Mouse (Mus musculus): ENCODE data around the gene Bbs4. TPM values are rescaled to one million over a fixed set of nuclear protein-coding genes. Genes with fewer than 3 reads are reported as not detected.
A peak's percentile ranks its signal among the peaks of the same experiment; 100 is the strongest.
"Not testable (repeated sequence)": the region's sequence is repeated elsewhere in the genome, so short reads cannot be mapped to it uniquely, and the experiment has no call there.

The Bbs4 gene
- 10 to 100 TPM; 41.3 to 42.3 TPM for total RNA-seq (2021)
- long read RNA-seq, transcript Bbs4-201 (16 exons, 2,518 nt), result major isoform, 101 of 131 reads
- long read RNA-seq, partial matches to known transcripts, result 10 of 131 reads
- long read RNA-seq, other reads (novel, unspliced or antisense), result 20 of 131 reads

DNA sequence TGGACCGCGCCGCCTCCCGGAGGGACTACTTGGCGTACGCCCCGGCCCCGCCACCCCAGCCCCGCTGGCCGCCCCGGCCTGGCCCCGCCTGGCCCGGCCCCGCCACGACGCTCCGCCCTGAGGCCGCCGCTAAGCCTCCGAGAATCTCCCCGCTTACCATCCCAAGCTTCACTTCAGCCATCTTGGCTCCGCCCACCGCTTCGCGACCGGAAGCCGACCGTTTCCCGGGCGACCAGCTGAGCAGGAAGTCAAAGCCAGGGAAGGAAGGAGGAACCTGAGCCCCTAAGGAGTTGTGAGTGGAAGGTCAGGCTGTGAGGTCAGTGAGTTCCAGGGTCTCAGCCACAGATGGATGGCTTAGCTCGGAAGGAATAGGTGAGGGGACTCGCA lies at the start of gene Bbs4:
Gene Bbs4 (minus strand): TSS at position 256 of the 387 bp plus-strand sequence.
- DNase-seq (ENCODE audit: low spot score in 2 of 2), result peak; percentile 83 to 91

DNA sequence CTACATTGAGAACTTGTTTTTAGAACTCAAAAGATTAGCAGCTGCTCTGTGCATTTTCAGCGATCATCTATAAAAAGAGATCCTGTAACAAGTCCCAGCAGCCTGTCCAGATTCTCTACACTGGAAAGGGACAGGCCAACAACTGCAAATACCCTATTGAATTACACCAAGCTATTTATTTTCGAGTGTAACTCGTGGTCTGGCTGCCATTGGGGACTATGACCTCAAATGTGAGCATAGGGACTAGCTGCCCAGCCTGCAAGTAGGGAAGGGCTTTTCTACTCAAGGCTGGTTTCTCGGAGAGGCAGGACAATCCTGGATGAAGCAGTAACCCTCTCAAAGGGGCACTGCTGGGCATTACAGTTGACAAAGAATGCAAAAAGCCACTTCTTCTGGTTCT lies 35.8 kb upstream of the Bbs4 start:
- no peak for DNase-seq (ENCODE audit: low spot score in 2 of 2)

- DNase-seq (ENCODE audit: low spot score in 2 of 2), result peak; percentile 5 to 42
Measured at GRCm38 (mm10) chr9:59388311-59388710, 35.0 kb upstream of the Bbs4 start.

DNA sequence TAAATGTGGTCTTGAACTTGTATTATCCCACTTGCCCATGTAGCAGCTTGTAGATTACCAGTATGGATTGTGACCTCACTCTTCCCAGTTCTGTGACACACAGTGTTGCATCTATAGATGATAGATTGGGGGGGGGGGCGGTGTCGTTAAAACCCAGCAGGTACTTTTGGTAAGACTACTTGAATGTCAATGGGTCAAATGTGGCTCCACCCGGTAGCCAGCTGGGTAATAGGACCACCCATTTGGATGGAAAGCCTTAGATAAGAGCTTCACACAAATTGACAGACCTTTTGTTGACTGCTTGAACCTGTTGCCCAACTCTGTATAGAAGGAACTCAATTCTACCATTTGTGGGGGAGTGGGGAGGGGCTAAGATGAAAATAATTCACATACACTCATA lies 34.2 kb upstream of the Bbs4 start:
- DNase-seq (ENCODE audit: low spot score in 2 of 2), result no peak

GRCm38 (mm10) chr9:59375626-59376025 lies 22.3 kb upstream of the Bbs4 start:
- DNase-seq (ENCODE audit: low spot score in 2 of 2), result no peak

- no peak for DNase-seq (ENCODE audit: low spot score in 2 of 2)
Measured at GRCm38 (mm10) chr9:59369646-59370045, 16.3 kb upstream of the Bbs4 start.

DNA sequence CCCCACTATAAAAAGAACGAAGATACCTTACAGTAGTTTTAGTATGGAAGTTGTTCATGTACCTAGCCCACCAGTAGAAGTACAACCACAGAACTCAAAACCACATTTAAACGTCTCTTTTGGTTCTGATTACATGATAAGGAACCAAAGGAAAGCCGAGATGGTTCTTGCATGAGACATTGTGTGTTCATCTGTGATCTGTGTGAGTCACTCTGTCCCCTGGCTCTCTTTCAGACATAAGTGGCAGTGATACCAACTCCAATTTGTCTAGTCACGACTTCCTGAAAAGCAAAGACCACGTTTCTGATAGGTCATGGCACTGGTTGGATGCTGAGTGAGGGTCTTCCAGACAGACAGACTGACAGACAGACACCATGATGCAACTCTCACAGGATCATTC lies 15.9 kb upstream of the Bbs4 start:
- no peak for DNase-seq (ENCODE audit: low spot score in 2 of 2)

DNA sequence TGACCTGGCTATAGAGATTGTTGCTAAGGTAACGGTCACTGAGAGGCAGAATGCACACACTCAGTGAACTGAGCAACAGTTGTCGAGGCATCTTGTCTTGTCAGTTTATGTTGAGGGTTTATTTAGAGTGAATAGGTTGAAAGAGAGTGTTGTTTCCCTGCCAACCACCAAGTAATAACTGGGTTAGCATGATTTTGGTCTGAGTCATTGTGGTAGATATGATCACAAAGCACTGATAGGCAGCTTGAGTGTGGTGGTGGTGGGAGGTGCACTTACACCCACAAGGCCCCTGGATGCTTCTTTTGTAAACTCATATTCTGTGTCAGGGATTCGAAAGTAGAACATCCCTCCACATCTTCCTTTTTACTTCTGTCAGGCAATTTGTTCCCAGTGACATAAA lies 7.2 kb upstream of the Bbs4 start:
- DNase-seq (ENCODE audit: low spot score in 2 of 2), result not testable (repeated sequence)

DNA sequence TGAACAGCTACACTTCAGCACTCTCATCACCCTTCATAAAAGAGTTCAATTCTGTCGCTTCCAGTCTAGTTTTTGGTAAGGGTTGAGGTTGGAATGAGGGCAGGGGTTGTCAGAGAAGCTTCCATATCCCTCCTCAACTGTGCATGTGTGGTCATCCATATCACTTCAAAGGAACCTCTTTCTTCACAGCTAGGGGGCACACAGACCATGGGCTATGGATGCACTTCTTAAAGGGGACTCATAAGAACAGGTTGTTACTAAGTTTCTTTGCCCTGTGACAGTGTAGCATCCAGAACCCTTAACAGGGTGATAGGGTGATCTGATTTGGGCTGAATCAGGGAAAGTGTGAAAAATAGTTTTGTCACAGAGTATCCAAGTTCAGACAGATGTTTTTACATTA lies 4.7 kb upstream of the Bbs4 start:
- not testable (repeated sequence) for DNase-seq (ENCODE audit: low spot score in 2 of 2)

DNA sequence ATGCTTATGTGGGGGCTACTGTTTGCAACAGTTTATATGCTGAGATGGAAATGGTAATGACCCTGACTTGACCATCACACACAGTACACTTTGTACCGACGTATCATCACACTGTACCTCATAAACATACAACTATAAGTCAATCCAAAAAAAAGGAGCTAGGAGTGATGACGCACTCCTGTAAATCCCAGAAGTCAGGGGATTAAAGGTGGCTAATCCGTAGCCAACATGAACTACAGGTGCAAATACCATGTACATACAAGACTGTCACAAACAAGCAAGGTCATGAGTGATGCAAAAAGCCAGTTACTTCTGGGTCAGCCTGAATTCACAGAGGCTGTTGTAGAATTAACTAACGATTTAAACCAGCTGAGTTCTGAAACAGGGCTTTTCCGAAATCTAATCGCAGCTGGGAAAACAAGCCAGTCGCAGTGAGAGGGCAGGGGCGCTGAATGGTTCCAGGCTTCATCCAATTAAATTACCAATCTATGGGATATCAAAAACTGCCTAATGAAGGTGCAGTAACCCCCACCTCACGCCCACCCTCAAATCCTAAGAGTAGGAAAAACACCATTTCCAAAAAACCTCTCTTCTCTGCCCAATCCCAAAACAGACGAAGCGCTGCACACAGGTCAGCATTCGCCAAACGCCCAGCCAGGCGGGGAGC lies 589 bp downstream of the Bbs4 start:
- peak in 1 of 2 experiments; percentile 5 for DNase-seq (ENCODE audit: low spot score in 2 of 2)

- DNase-seq (ENCODE audit: low spot score in 2 of 2), result no peak
Measured at GRCm38 (mm10) chr9:59346176-59346575, 7.1 kb downstream of the Bbs4 start.

GRCm38 (mm10) chr9:59340002-59340401 lies 13.3 kb downstream of the Bbs4 start:
- no peak for DNase-seq (ENCODE audit: low spot score in 2 of 2)

GRCm38 (mm10) chr9:59339107-59339506 lies 14.2 kb downstream of the Bbs4 start:
- DNase-seq (ENCODE audit: low spot score in 2 of 2), result no peak

DNA sequence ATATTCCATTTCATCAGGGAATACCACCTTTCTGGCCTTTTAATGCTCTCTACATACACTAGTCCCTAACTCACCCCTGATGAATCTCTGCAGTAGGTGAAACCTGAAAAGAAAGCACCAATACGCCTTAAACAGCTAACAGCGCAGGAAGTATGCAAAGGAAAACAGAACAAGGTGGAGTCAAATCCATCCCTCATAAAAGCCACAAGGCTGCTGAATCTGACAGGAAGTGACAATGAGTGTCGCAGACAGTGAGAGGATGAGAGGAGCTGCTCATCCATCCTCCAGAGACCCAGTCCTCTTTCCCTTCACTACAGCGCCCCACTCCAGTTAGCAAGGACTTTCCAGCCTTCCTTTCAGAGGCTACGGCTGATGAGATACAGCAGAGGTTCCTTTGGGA lies 14.9 kb downstream of the Bbs4 start:
- DNase-seq (ENCODE audit: low spot score in 2 of 2), result no peak

- DNase-seq (ENCODE audit: low spot score in 2 of 2), result no peak
Measured at GRCm38 (mm10) chr9:59337889-59338288, 15.4 kb downstream of the Bbs4 start.

DNA sequence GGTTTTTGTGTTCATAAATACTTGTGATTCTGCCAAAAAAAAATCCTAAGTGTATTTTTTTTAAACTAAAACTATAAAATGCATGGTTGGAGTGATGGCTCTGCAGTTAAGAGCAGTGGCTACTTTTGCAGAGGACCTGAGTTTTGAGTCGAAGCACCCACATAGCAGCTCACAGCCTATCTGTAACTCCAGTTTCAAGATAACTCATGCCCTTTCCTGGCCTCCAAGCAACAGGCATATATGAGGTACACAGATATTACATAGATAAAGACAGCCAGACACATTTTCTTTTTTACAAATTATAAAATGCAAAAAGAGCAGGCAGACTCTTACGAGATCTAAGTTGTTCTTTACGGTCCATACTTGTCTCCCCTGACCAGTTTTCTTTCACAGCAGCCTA lies 16.8 kb downstream of the Bbs4 start:
- no peak for DNase-seq (ENCODE audit: low spot score in 2 of 2)

DNA sequence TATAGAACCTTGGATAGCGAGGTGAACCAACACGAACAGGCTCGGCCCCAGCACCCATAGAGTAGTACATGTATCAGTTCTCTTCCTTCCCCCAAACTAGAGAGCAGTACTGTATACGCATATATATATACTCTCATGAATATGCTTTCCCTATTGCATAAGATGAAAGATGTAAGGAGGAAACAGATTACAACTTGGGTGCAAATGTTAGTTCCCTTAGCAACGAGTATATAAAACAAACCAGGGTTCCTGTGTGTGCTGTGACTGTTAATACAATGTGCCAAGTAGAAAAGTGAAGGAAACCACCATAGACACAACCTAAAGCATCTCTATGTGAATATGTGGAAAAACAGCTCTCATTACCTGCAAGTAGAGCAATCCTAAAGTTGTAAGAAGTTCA lies 23.3 kb downstream of the Bbs4 start:
- DNase-seq (ENCODE audit: low spot score in 2 of 2), result no peak

GRCm38 (mm10) chr9:59324351-59324750 lies 29.0 kb downstream of the Bbs4 start:
- DNase-seq (ENCODE audit: low spot score in 2 of 2), result no peak

GRCm38 (mm10) chr9:59316206-59316605 lies 37.1 kb downstream of the Bbs4 start:
- DNase-seq (ENCODE audit: low spot score in 2 of 2), result no peak

- no peak for DNase-seq (ENCODE audit: low spot score in 2 of 2)
Measured at GRCm38 (mm10) chr9:59311284-59311670, 42.0 kb downstream of the Bbs4 start.

- DNase-seq (ENCODE audit: low spot score in 2 of 2), result no peak
Measured at GRCm38 (mm10) chr9:59310582-59311283, 42.6 kb downstream of the Bbs4 start.

GRCm38 (mm10) chr9:59307890-59308289 lies 45.4 kb downstream of the Bbs4 start:
- no peak for DNase-seq (ENCODE audit: low spot score in 2 of 2)

DNA sequence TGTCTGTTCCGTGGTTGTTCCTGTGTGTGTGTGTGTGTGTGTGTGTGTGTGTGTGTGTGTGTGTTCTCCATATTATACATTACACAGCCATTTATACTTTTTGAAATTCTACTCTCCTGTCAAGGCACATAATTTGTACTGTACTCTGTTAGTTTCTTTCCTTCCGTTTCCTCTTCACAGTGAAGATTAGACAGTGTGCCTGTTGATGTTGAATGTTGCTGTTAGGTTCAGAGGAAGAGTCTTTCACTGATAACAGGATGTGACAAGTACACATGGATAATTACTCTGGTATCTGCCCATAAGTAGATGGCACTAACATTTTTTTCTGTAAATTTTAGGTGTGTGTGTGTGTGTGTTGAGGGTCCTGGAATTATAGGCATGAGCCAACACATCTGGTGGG lies 56.9 kb downstream of the Bbs4 start:
- no peak for DNase-seq (ENCODE audit: low spot score in 2 of 2)

All from layer of hippocampus, adult 18-20 months (tissue).